Mouse (Mus musculus) CH12.LX (cell line): Measurements from ENCODE around the gene Begain. TPM values are rescaled to one million over a fixed set of nuclear protein-coding genes. Genes with fewer than 3 reads are reported as not detected.

Source experiments
- DNase-seq: peaks from one replicate; pipeline ENCODE4 v3.0.0-alpha.2; 2013; ENCODE audit errors: extremely low read depth
- H3K27ac ChIP-seq: 2 replicates; pipeline ENCODE4 v1.5.1; 2012; ENCODE audit warnings: low read depth, mild to moderate bottlenecking, control low read depth, moderate library complexity; ENCODE audit not compliant: insufficient read depth
- H3K27me3 ChIP-seq: replicated peaks from 2 replicates; pipeline ENCODE3; 2012; ENCODE audit warnings: inconsistent platforms
- H3K36me3 ChIP-seq, 2 experiments: replicated peaks in 1 of 2; 2 replicates each; pipeline versions ENCODE3 to v1.6.1; 2012; ENCODE audit warnings: inconsistent platforms in 1 of 2, low read length in 1 of 2, mild to moderate bottlenecking in 1 of 2, mixed read lengths in 1 of 2, moderate library complexity in 1 of 2; ENCODE audit not compliant: control insufficient read depth in 1 of 2, insufficient read depth in 1 of 2
- H3K4me1 ChIP-seq, 2 experiments: 2 replicates each; pipeline ENCODE4 v1.6.1; 2012; ENCODE audit warnings: inconsistent platforms in 1 of 2, moderate library complexity in 1 of 2; ENCODE audit not compliant: insufficient read depth in 2 of 2, control insufficient read depth in 1 of 2
- H3K4me2 ChIP-seq: 2 replicates; pipeline ENCODE4 v1.6.1; 2012; ENCODE audit warnings: low read depth, mild to moderate bottlenecking, control low read depth; ENCODE audit not compliant: poor library complexity, insufficient read depth, severe bottlenecking
- H3K4me3 ChIP-seq, 3 experiments: fragments of 150-350 bp in 1 of 3; sonication (generic) in 1 of 3; replicated peaks in 1 of 3; 2 replicates each; pipeline versions ENCODE3 to v1.5.1; 2011 to 2012; ENCODE audit warnings: low read depth in 2 of 3, low read length in 2 of 3, mild to moderate bottlenecking in 2 of 3, moderate library complexity in 2 of 3, control low read depth in 1 of 3, improper control_type of control experiment in 1 of 3, inconsistent platforms in 1 of 3, mixed read lengths in 1 of 3; ENCODE audit not compliant: poor library complexity in 1 of 3
- H3K79me2 ChIP-seq: replicated peaks from 2 replicates; pipeline ENCODE4 v1.6.1; 2012; ENCODE audit warnings: mild to moderate bottlenecking, moderate library complexity; ENCODE audit not compliant: control insufficient read depth, poor library complexity, insufficient read depth, severe bottlenecking; ENCODE audit errors: extremely low read depth
- H3K9ac ChIP-seq: 2 replicates; pipeline ENCODE4 v1.6.1; 2012; ENCODE audit warnings: low read depth, mild to moderate bottlenecking, control low read depth, moderate library complexity; ENCODE audit not compliant: insufficient read depth
- H3K9me3 ChIP-seq: replicated peaks from 2 replicates; pipeline ENCODE3; 2012; ENCODE audit warnings: low read length, inconsistent platforms, mixed read lengths
- CHD2 ChIP-seq: IDR thresholded peaks from 2 replicates; pipeline ENCODE4 v1.6.1; 2011; ENCODE audit warnings: low read length, improper control_type of control experiment
- E2F4 ChIP-seq: IDR thresholded peaks from 2 replicates; pipeline ENCODE4 v1.6.1; 2011; ENCODE audit warnings: low read depth, low read length, improper control_type of control experiment; ENCODE audit not compliant: insufficient replicate concordance
- ELF1 ChIP-seq: IDR thresholded peaks from 2 replicates; pipeline ENCODE4 v1.6.1; 2014; ENCODE audit warnings: low read depth, mild to moderate bottlenecking, inconsistent platforms, low read length, improper control_type of control experiment
- ETS1 ChIP-seq: conservative IDR thresholded peaks from 2 replicates; pipeline ENCODE4 v1.6.1; 2012; ENCODE audit warnings: low read depth, mild to moderate bottlenecking, inconsistent platforms, low read length, improper control_type of control experiment, moderate library complexity
- GABPA ChIP-seq: IDR thresholded peaks from 2 replicates; pipeline ENCODE4 v1.6.1; 2012; ENCODE audit warnings: low read depth, low read length, improper control_type of control experiment, inconsistent platforms; ENCODE audit not compliant: insufficient replicate concordance
- IRF4 ChIP-seq: IDR thresholded peaks from 2 replicates; pipeline ENCODE4 v1.6.1; 2014; ENCODE audit warnings: low read depth, mild to moderate bottlenecking, inconsistent platforms, low read length, improper control_type of control experiment
- JUND ChIP-seq: conservative IDR thresholded peaks from 2 replicates; pipeline ENCODE4 v1.6.1; 2011; ENCODE audit warnings: low read depth, low read length, improper control_type of control experiment
- MAFK ChIP-seq: IDR thresholded peaks from 2 replicates; pipeline ENCODE4 v1.6.1; 2011; ENCODE audit warnings: low read length, improper control_type of control experiment; ENCODE audit not compliant: insufficient replicate concordance
- MAX ChIP-seq: IDR thresholded peaks from 2 replicates; pipeline ENCODE4 v1.6.1; 2011; ENCODE audit warnings: low read length, improper control_type of control experiment
- MXI1 ChIP-seq: IDR thresholded peaks from 2 replicates; pipeline ENCODE4 v1.6.1; 2011; ENCODE audit warnings: mild to moderate bottlenecking, low read depth, low read length, improper control_type of control experiment
- MYC ChIP-seq: IDR thresholded peaks from 2 replicates; pipeline ENCODE4 v1.6.1; 2011; ENCODE audit warnings: low read depth, mild to moderate bottlenecking, improper control_type of control experiment, low read length
- POLR2AphosphoS2 ChIP-seq: IDR thresholded peaks from 2 replicates; pipeline ENCODE4 v1.6.1; 2011; ENCODE audit warnings: low read depth, low read length, improper control_type of control experiment
- SIN3A ChIP-seq: IDR thresholded peaks from 2 replicates; pipeline ENCODE4 v1.6.1; 2012; ENCODE audit warnings: low read length, improper control_type of control experiment, inconsistent platforms
- USF1 ChIP-seq: IDR thresholded peaks from 2 replicates; pipeline ENCODE4 v1.6.1; 2014; ENCODE audit warnings: low read depth, mild to moderate bottlenecking, inconsistent platforms, low read length, improper control_type of control experiment
- USF2 ChIP-seq: conservative IDR thresholded peaks from 2 replicates; pipeline ENCODE4 v1.6.1; 2011; ENCODE audit warnings: low read depth, low read length, improper control_type of control experiment
- dilution Hi-C: fragments of 300-500 bp; cut with MboI; formaldehyde crosslinking; loops from 2 replicates; pipeline ENCODE4 v1.14.3; 2020; ENCODE audit warnings: low sequenced_read_pairs; ENCODE audit not compliant: extremely low pct_unique_long_range_greater_than_20kb, extremely low pct_ligation_motif_present
- in situ Hi-C: fragments of 300-500 bp; cut with MboI; formaldehyde crosslinking; loops from 3 replicates; pipeline ENCODE4 v1.14.3; 2019; ENCODE audit warnings: low sequenced_read_pairs, low pct_ligation_motif_present, low pct_unique_long_range_greater_than_20kb, mixed read lengths
- polyA plus RNA-seq: library from polyadenylated mRNA; unstranded; fragments of >175 nt; gene quantifications from 2 replicates; pipeline ENCODE4 v1.2.1, GENCODE M21; 2012; ENCODE audit warnings: low read depth; ENCODE audit not compliant: insufficient read length
- total RNA-seq, 2 experiments: library from RNA; depleted of rRNA; stranded (reverse); fragments of 300-350 nt in 1 of 2; fragments of >200 nt in 1 of 2; gene quantifications; 2 replicates each; pipeline ENCODE4 v1.2.3; 2012 to 2014

Gene Begain
- total and polyA plus RNA-seq, 3 experiments = 0.08 to 0.89 TPM; not detected in 1

DNA sequence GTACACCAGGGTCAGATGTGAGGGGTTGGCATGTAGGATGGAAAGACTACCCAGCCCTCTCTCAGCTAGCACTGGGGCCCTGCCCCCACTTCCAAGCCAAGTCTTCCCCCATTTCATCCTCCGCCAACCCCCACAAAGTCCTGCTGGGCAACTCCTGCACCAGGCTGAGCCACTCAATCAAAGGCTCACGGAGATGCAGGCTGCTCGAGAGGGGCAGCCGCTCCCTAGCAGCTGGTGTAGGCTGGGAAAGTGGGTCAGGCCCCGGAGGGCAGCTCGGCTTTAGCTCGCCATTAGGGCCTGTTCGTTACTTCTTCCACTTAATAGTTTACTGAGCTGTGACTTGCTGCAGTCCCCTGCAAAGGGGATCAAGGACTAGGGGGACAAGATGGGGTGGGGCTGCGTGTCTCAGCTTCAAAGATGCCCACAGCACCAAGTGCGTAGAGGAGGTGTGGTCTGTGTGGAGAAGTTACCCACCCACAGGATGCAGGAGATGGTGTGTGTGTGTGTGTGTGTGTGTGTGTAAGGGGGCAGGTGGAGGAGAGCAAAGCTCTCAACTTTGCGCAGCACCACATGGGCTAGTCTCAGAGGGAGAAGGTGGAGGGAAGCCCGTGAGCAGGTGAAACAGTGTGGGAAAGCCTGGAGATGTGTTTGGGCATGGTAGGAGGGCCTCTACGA, 22.6 kb upstream of the Begain start:
- H3K36me3 ChIP-seq = no peaks in the 10 kb centered on the region
- DNase-seq = no peak
- in situ Hi-C loops (no loop called here), dilution Hi-C loops (no loop called here)
- no peaks in the 10 kb centered on the region for H3K27me3 ChIP-seq
- no peak overlapping the region for H3K9ac ChIP-seq
- no peaks in the 10 kb centered on the region for H3K9me3 ChIP-seq
- no peaks in the 10 kb centered on the region for H3K79me2 ChIP-seq
- no peak overlapping the region for H3K4me3 ChIP-seq
- TF ChIP-seq USF1 = no peak
- no peak for TF ChIP-seq E2F4
- TF ChIP-seq IRF4 = no peak
- TF ChIP-seq GABPA = no peak
- no peak for TF ChIP-seq SIN3A
- TF ChIP-seq MAFK = no peak
- no peak for TF ChIP-seq JUND
- TF ChIP-seq, all 38 proteins: peak for 0
- Histone ChIP-seq H3K27ac (no peak overlapping the region), H3K4me2 (no peak overlapping the region), H3K4me1 (peaks cover 0 to 10% of the 10 kb centered on the region in 2 experiments; a peak in 2 of 4 replicates)

DNA sequence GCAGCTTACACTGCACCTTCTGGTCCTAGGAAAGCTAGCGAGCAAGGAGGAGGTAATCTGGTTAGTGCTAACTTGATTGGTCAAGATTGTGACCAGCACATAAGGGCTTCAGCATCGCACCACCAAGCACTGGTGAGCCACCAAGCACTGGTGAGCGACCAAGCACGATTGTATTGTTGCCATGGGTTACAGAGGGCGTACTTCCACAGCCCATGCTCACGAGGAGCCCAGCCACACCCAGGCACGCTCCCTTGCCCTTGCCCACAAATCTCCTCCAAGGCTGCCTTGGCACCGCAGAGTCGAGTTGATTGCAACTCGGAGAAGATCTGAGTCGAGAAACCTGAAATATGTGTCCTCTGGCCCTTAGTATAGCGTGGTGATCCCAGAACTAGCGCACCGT, 22.0 kb upstream of the Begain start:
- in situ Hi-C loops = no loop called here
- Histone ChIP-seq H3K36me3 (no peaks in the 10 kb centered on the region), H3K79me2 (no peaks in the 10 kb centered on the region), H3K4me1 (peaks cover 0 to 16% of the 10 kb centered on the region in 2 experiments; a peak in 2 of 4 replicates), H3K9me3 (no peaks in the 10 kb centered on the region), H3K4me2 (no peak overlapping the region), H3K4me3 (no peak overlapping the region), H3K9ac (no peak overlapping the region), H3K27ac (no peak overlapping the region), H3K27me3 (no peaks in the 10 kb centered on the region)
- dilution Hi-C loops = no loop called here
- no peak for DNase-seq
- no peak for TF ChIP-seq USF1
- no peak for TF ChIP-seq SIN3A
- TF ChIP-seq MAX = no peak

GRCm38 (mm10) chr12:109086111-109086510, 18.1 kb upstream of the Begain start:
- dilution Hi-C loops = no loop called here
- Histone ChIP-seq H3K4me2 (no peak overlapping the region), H3K4me1 (peaks cover 0 to 31% of the 10 kb centered on the region in 2 experiments; a peak in 2 of 4 replicates), H3K27me3 (no peaks in the 10 kb centered on the region), H3K27ac (no peak overlapping the region), H3K9me3 (peaks cover 3% of the 10 kb centered on the region), H3K9ac (no peak overlapping the region), H3K79me2 (no peaks in the 10 kb centered on the region), H3K4me3 (no peak overlapping the region), H3K36me3 (no peaks in the 10 kb centered on the region)
- TF ChIP-seq USF2 (no peak), CHD2 (no peak), POLR2AphosphoS2 (no peak), ETS1 (no peak), IRF4 (no peak), ELF1 (no peak), MAFK (no peak), MYC (no peak), MXI1 (no peak)
- in situ Hi-C loops = no loop called here
- no peak for DNase-seq
